Mouse (Mus musculus): Measurements from ENCODE around the gene Zfyve9. TPM values are rescaled to one million over a fixed set of nuclear protein-coding genes. Genes with fewer than 3 reads are reported as not detected.
A peak's percentile ranks its signal among the peaks of the same experiment; 100 is the strongest.

The Zfyve9 gene
- polyA plus RNA-seq, 1 experiment from 2014 or later: 5.0 TPM

GRCm38 (mm10) chr4:108782421-108783085 lies 2.0 kb upstream of the Zfyve9 start:
- Histone ChIP-seq H3K27ac (ENCODE audit: low read depth, low read length) (no peak overlapping the region), H3K4me3 (ENCODE audit: low read depth, low read length) (no peak overlapping the region), H3K4me2 (replicated peaks; ENCODE audit: low read depth) (no peak overlapping the region), H3K9me3 (ENCODE audit: control insufficient read depth) (no peaks in the 10 kb centered on the region), H3K27me3 (replicated peaks; ENCODE audit: control insufficient read depth, insufficient read depth, low read length) (no peaks in the 10 kb centered on the region), H3K4me1 (replicated peaks; ENCODE audit: control insufficient read depth, insufficient read depth, low read length) (no peaks in the 10 kb centered on the region), H3K9ac (ENCODE audit: low read depth, low read length) (no peak overlapping the region), H3K36me3 (ENCODE audit: control insufficient read depth, insufficient read depth) (no peaks in the 10 kb centered on the region)
- no peak for TF ChIP-seq CTCF (IDR thresholded peaks at IDR 0.05; ENCODE audit: low read depth)
- no peak for ATAC-seq
- WGBS: 42% methylated on average over 8 of the region's 8 CpGs

GRCm38 (mm10) chr4:108781596-108781995 lies 998 bp upstream of the Zfyve9 start:
- Histone ChIP-seq H3K4me2 (replicated peaks; ENCODE audit: low read depth) (peak overlapping the region; percentile 90), H3K4me1 (replicated peaks; ENCODE audit: control insufficient read depth, insufficient read depth, low read length) (no peaks in the 10 kb centered on the region), H3K9me3 (ENCODE audit: control insufficient read depth) (no peaks in the 10 kb centered on the region), H3K36me3 (ENCODE audit: control insufficient read depth, insufficient read depth) (no peaks in the 10 kb centered on the region), H3K9ac (ENCODE audit: low read depth, low read length) (no peak overlapping the region), H3K27ac (ENCODE audit: low read depth, low read length) (no peak overlapping the region), H3K27me3 (replicated peaks; ENCODE audit: control insufficient read depth, insufficient read depth, low read length) (no peaks in the 10 kb centered on the region), H3K4me3 (ENCODE audit: low read depth, low read length) (no peak overlapping the region; the same call in 1 of the 2 replicates)
- TF ChIP-seq CTCF (IDR thresholded peaks at IDR 0.05; ENCODE audit: low read depth): no peak
- ATAC-seq: no peak
- WGBS: 51% methylated on average over 3 of the region's 3 CpGs

DNA sequence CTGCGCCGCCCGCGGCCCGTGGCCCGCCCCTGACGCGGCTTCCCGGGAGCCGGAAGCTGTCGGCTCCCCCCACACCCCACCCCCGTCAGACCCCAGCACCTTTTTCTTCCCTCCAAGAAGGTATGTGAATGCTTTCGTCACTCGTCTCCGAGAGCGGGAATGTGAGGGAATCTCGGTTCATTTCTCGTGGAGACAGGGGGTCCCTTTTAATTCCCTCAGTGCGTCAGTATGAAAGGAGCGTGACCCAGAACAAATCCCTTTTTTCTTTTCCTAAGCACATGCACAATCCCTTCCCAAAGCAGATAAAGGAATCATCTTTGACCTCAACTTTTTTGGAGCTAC lies 237 bp upstream of the Zfyve9 start:
- no peaks in the 10 kb centered on the region for H3K4me1 ChIP-seq (replicated peaks; ENCODE audit: control insufficient read depth, insufficient read depth, low read length)
- ATAC-seq: no peak
- H3K4me3 ChIP-seq (ENCODE audit: low read depth, low read length): peak overlapping the region; percentile 96
- H3K27ac ChIP-seq (ENCODE audit: low read depth, low read length): peak overlapping the region; percentile 98
- no peaks in the 10 kb centered on the region for H3K9me3 ChIP-seq (ENCODE audit: control insufficient read depth)
- H3K9ac ChIP-seq (ENCODE audit: low read depth, low read length): peak overlapping the region; percentile 99
- TF ChIP-seq CTCF (IDR thresholded peaks at IDR 0.05; ENCODE audit: low read depth): no peak
- no peaks in the 10 kb centered on the region for H3K27me3 ChIP-seq (replicated peaks; ENCODE audit: control insufficient read depth, insufficient read depth, low read length)
- WGBS: 0% methylated on average over 15 of the region's 20 CpGs
- no peaks in the 10 kb centered on the region for H3K36me3 ChIP-seq (ENCODE audit: control insufficient read depth, insufficient read depth)
- H3K4me2 ChIP-seq (replicated peaks; ENCODE audit: low read depth): peak overlapping the region; percentile 90

- no peaks in the 10 kb centered on the region for H3K4me1 ChIP-seq (replicated peaks; ENCODE audit: control insufficient read depth, insufficient read depth, low read length)
- H3K36me3 ChIP-seq (ENCODE audit: control insufficient read depth, insufficient read depth): no peaks in the 10 kb centered on the region
- peak overlapping the region; percentile 96 for H3K4me3 ChIP-seq (ENCODE audit: low read depth, low read length)
- no peaks in the 10 kb centered on the region for H3K9me3 ChIP-seq (ENCODE audit: control insufficient read depth)
- peak overlapping the region; percentile 99 for H3K9ac ChIP-seq (ENCODE audit: low read depth, low read length)
- no peak for ATAC-seq
- H3K4me2 ChIP-seq (replicated peaks; ENCODE audit: low read depth): peak overlapping the region; percentile 90
- no peaks in the 10 kb centered on the region for H3K27me3 ChIP-seq (replicated peaks; ENCODE audit: control insufficient read depth, insufficient read depth, low read length)
- peak overlapping the region; percentile 98 for H3K27ac ChIP-seq (ENCODE audit: low read depth, low read length)
- no peak for TF ChIP-seq CTCF (IDR thresholded peaks at IDR 0.05; ENCODE audit: low read depth)
- WGBS: 0% methylated on average over 7 of the region's 7 CpGs
Measured at GRCm38 (mm10) chr4:108779763-108780056, 888 bp downstream of the Zfyve9 start.

DNA sequence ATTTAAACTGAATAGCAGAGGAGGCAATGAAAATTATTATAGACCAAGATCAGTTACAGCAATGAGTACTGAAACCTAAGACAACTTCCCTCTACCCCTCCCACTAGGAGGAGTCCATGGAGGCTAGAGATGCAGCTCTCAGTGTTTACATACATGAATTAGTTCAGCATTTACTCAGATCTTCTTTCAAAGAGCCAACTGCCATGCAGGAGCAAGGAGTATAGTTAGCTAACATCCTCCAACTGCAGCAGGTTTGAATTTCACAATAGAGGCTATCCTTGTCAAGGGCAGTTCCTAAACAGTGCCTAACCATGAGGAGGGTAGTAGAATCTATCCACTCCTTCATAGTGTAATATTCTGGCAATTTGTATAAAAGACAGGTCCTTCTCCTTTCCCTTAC lies 12.1 kb downstream of the Zfyve9 start:
- Histone ChIP-seq H3K27me3 (replicated peaks; ENCODE audit: control insufficient read depth, insufficient read depth, low read length) (no peaks in the 10 kb centered on the region), H3K9ac (ENCODE audit: low read depth, low read length) (no peak overlapping the region), H3K4me1 (replicated peaks; ENCODE audit: control insufficient read depth, insufficient read depth, low read length) (no peaks in the 10 kb centered on the region; the same call in 1 of the 2 replicates), H3K4me3 (ENCODE audit: low read depth, low read length) (no peak overlapping the region), H3K4me2 (replicated peaks; ENCODE audit: low read depth) (no peak overlapping the region), H3K27ac (ENCODE audit: low read depth, low read length) (no peak overlapping the region), H3K9me3 (ENCODE audit: control insufficient read depth) (no peaks in the 10 kb centered on the region), H3K36me3 (ENCODE audit: control insufficient read depth, insufficient read depth) (no peaks in the 10 kb centered on the region)
- no peak for TF ChIP-seq CTCF (IDR thresholded peaks at IDR 0.05; ENCODE audit: low read depth)
- ATAC-seq: no peak

- no peak overlapping the region for H3K4me2 ChIP-seq (replicated peaks; ENCODE audit: low read depth)
- peak; percentile 79 for ATAC-seq
- no peak overlapping the region for H3K9ac ChIP-seq (ENCODE audit: low read depth, low read length)
- no peak overlapping the region for H3K27ac ChIP-seq (ENCODE audit: low read depth, low read length)
- no peaks in the 10 kb centered on the region for H3K36me3 ChIP-seq (ENCODE audit: control insufficient read depth, insufficient read depth)
- TF ChIP-seq CTCF (IDR thresholded peaks at IDR 0.05; ENCODE audit: low read depth): no peak
- H3K9me3 ChIP-seq (ENCODE audit: control insufficient read depth): no peaks in the 10 kb centered on the region
- H3K27me3 ChIP-seq (replicated peaks; ENCODE audit: control insufficient read depth, insufficient read depth, low read length): no peaks in the 10 kb centered on the region
- no peaks in the 10 kb centered on the region for H3K4me1 ChIP-seq (replicated peaks; ENCODE audit: control insufficient read depth, insufficient read depth, low read length)
- H3K4me3 ChIP-seq (ENCODE audit: low read depth, low read length): no peak overlapping the region
- WGBS: 51% methylated on average over 3 of the region's 3 CpGs
Measured at GRCm38 (mm10) chr4:108759583-108759982, 21.0 kb downstream of the Zfyve9 start.
